Mouse (Mus musculus): Measurements from ENCODE around the gene Rhof.

The Rhof gene

GRCm38 (mm10) chr5:123132308-123133071 lies at the start of gene Rhof:
Gene Rhof, minus strand, starts transcription at chr5:123132692.
- WGBS = 1% methylated on average over 44 of the region's 44 CpGs

DNA sequence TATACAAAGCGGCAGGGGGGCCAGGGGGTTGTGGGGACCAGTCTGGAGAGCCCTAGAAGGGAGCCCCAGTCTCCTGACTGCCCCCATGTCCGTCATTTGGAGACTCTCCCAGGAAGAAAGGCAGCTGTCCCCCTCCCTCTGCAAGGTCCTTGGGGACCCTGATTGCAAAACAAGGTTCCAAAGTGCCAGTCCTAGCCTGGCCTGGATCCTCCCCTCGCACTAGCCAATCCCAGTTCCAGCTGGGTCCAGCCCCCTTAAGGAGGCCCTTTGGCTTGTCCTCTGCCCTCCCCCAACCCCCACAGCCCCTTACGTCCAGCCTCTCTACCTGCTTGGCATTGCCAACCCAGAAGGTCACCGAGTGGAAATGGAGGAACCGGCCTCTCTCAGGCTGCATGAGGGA lies 49.0 kb upstream of the Rhof start:
- 78% methylated on average over 6 of the region's 6 CpGs for WGBS

- WGBS = 95% methylated on average over 15 of the region's 15 CpGs
Measured at GRCm38 (mm10) chr5:123180390-123180789, 47.9 kb upstream of the Rhof start.

DNA sequence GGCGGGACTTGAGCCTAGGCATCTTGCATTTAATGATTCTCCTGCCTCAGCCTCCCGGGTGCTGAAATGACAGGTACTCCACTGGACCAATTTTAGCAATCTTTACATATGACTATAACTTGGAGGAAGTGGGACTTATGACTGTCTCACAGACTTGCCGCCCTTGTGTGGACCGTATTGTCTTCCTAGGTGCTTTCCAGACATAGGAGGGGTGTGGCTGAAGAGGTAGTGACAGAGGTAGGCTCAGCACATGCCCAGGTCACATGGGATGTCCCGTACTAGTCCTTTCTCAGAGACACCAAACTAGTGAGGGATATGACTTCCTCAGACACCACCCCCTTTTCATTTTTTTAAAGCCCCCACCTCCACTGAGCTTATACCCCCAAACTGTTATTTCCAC lies 46.3 kb upstream of the Rhof start:
- WGBS = 88% methylated on average over 5 of the region's 5 CpGs

GRCm38 (mm10) chr5:123171646-123172350 lies 39.3 kb upstream of the Rhof start:
- WGBS = 8% methylated on average over 22 of the region's 22 CpGs

GRCm38 (mm10) chr5:123170365-123170764 lies 37.9 kb upstream of the Rhof start:
- WGBS = 72% methylated on average over 9 of the region's 9 CpGs

DNA sequence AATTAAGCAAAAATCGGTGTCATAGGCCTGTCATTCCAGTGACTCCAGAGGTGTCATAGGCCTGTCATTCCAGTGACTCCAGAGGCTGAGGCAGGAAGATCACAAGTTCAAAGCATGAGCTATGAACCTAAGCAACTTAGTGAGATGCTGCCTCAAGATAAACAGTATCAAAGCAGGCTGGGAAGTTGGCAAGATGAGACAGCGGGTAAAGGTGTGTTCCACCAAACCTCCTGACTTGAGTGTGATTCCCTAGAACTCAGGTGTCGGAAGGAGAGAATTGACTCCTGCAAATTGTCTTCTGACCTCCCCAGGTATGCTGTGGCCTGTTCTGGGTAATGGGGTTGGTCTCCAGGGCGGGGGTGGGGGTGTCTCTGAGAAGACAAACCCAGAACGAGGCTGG lies 36.8 kb upstream of the Rhof start, which contains the start of gene Psmd9:
Psmd9 (plus strand) TSS at position 130 of the 400 bp plus-strand sequence.
- 84% methylated on average over 5 of the region's 5 CpGs for WGBS

DNA sequence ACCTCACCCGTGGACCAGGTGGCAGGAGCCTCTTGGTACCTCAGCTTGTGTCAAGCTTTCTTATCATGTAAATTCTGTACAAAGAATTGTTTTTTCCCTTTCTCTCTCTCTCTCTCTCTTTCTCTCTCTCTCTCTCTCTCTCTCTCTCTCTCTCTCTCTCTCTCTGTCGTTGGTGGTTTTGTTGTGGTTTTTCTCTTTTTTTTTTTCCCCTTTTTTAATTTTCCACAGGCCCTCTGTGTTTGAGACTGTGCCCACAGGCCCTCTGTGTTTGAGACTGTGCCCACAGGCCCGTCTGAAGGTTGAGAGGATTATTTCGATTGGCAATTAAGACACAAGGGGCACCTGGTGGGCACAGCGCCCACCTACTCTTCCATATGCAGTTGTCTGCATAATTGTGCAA lies 35.1 kb upstream of the Rhof start:
- 47% methylated on average over 5 of the region's 5 CpGs for WGBS

GRCm38 (mm10) chr5:123166437-123166836 lies 33.9 kb upstream of the Rhof start:
- 91% methylated on average over 10 of the region's 10 CpGs for WGBS

DNA sequence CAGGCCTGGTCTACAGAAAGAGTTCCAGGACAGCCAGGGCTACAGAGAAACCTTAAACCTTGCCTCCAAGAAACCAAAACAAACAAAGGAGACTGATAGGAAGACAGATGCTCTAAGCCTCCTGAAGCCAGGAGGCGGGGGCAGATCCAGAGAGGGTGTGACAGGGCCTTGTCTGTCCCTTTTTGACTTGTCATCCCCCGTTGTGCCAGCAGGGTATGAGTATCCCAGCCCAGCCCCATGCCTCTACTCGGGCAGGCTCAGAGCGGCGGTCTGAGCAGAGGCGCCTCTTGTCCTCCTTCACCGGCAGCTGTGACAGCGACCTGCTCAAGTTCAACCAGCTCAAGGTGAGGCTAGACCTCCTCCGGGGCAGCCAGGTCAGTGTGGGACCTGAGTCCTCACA lies 30.4 kb upstream of the Rhof start:
- WGBS = 84% methylated on average over 9 of the region's 9 CpGs

DNA sequence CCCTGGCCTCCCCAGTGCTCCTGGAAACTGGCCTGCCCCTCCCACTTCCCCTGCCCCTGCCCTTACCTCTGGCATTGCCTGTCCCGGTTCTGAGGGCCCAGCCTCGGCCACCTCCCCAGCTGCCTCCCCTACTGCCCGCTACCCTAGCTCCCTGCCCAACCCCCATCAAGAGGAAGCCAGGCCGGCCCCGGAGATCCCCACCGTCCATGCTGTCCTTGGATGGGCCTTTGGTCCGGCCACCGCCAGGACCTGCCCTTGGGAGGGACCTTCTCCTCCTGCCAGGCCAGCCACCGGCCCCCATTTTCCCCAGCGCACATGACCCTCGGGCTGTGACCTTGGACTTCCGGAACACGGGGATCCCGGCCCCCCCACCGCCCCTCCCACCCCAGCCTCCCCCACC lies 27.8 kb upstream of the Rhof start:
- 90% methylated on average over 15 of the region's 15 CpGs for WGBS

DNA sequence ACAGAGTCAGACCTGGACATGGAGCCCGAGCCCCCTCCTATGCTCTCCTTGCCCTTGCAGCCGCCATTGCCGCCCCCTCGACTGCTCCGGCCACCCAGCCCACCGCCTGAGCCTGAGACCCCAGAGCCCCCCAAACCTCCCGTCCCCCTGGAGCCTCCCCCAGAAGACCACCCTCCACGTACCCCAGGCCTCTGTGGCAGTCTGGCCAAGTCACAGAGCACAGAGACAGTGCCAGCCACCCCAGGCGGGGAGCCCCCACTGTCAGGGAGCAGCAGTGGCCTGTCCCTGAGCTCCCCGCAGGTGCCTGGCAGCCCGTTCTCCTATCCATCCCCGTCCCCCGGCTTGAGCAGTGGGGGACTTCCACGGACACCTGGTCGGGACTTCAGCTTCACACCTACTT lies 27.4 kb upstream of the Rhof start:
- WGBS = 94% methylated on average over 15 of the region's 15 CpGs

- 87% methylated on average over 4 of the region's 4 CpGs for WGBS
Measured at GRCm38 (mm10) chr5:123159446-123159845, 27.0 kb upstream of the Rhof start.

- WGBS = 70% methylated on average over 4 of the region's 4 CpGs
Measured at GRCm38 (mm10) chr5:123157972-123158371, 25.5 kb upstream of the Rhof start.

DNA sequence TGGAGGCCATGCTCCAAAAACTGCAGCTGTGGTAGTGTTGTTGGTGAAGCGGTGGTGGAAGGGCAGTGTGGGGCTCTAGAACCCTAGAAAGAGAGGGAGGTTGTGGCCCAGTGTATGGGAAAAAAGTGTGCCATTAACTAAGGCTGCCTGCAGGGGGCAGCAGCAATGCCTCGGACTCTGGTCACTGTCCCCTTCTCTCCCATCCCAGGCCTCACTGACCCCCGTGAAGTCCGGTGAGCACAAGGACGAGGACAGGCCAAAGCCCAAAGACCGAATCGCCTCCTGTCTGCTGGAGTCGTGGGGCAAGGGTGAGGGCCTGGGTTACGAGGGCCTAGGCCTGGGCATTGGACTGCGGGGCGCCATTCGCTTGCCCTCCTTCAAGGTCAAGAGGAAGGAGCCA lies 24.3 kb upstream of the Rhof start:
- WGBS = 86% methylated on average over 12 of the region's 12 CpGs

- WGBS = 39% methylated on average over 7 of the region's 7 CpGs
Measured at GRCm38 (mm10) chr5:123155425-123155824, 22.9 kb upstream of the Rhof start.

- 72% methylated on average over 1 of the region's 1 CpGs for WGBS
Measured at GRCm38 (mm10) chr5:123152901-123153300, 20.4 kb upstream of the Rhof start.

GRCm38 (mm10) chr5:123151707-123152362 lies 19.3 kb upstream of the Rhof start:
- 86% methylated on average over 17 of the region's 19 CpGs for WGBS

DNA sequence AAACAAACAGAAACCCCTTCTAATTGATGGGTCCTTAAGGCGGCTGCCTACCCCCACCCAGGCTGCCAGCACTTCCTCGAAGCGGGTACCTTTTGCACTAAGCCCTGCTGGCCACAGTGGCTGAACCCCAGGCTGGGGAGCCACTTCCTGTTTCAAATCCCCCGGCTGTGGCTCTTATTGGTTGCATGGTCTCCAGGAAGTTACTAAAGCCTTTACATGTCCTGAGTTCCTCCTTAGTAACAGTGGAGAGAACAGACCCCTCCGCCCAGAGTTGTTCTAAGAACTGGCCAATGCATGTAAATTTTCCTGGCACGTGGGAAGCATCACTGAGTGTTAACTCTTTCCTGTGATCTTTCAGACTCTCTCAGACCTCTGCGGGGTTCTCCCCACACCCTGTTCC lies 18.6 kb upstream of the Rhof start:
- 19% methylated on average over 7 of the region's 7 CpGs for WGBS

DNA sequence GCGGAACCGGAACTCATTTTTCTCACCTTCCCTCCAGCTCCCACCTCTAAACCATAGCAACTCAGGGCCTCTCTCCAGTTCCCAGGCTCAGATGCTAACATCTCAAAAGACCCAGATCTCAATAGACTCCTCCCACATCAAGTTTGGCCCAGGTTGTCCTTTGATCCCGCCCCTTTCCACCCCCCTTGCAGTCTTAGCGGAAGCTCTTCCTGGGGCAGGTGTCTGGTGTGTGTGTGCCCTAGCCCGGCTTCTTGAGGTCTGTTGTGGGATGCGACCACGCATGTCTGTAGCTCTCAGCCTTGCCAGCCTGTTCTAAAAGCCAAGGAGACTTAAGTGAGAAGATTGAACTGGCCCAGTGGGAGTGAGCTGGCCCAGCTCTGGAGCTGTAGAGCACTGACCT lies 18.1 kb upstream of the Rhof start:
- WGBS = 19% methylated on average over 7 of the region's 7 CpGs

- WGBS = 7% methylated on average over 19 of the region's 19 CpGs
Measured at GRCm38 (mm10) chr5:123149451-123150400, 17.2 kb upstream of the Rhof start.

All from cerebral cortex, adult 2 months (tissue).